Mouse (Mus musculus) adrenal gland, postnatal 36 days (tissue): ENCODE results near the gene Gmpr2. TPM values are rescaled to one million over a fixed set of nuclear protein-coding genes. Genes with fewer than 3 reads are reported as not detected.

Source experiments
- DNase-seq, 2 experiments: peaks; one replicate each; pipeline ENCODE4 v3.0.0; 2021; ENCODE audit warnings: mixed read lengths in 1 of 2
- long read RNA-seq, 2 experiments: library from polyadenylated mRNA; stranded (forward); transcript quantifications; one replicate each; pipeline ENCODE4 v2.0.0; 2021; ENCODE audit warnings: borderline sequencing depth in 2 of 2
- total RNA-seq, 2 experiments: library from RNA; stranded (reverse); gene quantifications; 2 replicates each; pipeline ENCODE4 v1.2.3; 2021

Gmpr2 gene
- 10 to 100 TPM; 26.6 to 28.9 TPM for total RNA-seq
- long read RNA-seq, experiment 1, transcript Gmpr2-201 (10 exons, 1,993 nt), result major isoform, 26 of 43 reads
- long read RNA-seq, experiment 1, partial matches to known transcripts, result 1 of 43 reads
- long read RNA-seq, experiment 1, other reads (novel, unspliced or antisense), result 15 of 43 reads
- long read RNA-seq, experiment 2, transcript Gmpr2-201 (10 exons, 1,993 nt), result major isoform, 12 of 21 reads
- long read RNA-seq, experiment 2, partial matches to known transcripts, result 5 of 21 reads
- long read RNA-seq, experiment 2, other reads (novel, unspliced or antisense), result 4 of 21 reads

DNA sequence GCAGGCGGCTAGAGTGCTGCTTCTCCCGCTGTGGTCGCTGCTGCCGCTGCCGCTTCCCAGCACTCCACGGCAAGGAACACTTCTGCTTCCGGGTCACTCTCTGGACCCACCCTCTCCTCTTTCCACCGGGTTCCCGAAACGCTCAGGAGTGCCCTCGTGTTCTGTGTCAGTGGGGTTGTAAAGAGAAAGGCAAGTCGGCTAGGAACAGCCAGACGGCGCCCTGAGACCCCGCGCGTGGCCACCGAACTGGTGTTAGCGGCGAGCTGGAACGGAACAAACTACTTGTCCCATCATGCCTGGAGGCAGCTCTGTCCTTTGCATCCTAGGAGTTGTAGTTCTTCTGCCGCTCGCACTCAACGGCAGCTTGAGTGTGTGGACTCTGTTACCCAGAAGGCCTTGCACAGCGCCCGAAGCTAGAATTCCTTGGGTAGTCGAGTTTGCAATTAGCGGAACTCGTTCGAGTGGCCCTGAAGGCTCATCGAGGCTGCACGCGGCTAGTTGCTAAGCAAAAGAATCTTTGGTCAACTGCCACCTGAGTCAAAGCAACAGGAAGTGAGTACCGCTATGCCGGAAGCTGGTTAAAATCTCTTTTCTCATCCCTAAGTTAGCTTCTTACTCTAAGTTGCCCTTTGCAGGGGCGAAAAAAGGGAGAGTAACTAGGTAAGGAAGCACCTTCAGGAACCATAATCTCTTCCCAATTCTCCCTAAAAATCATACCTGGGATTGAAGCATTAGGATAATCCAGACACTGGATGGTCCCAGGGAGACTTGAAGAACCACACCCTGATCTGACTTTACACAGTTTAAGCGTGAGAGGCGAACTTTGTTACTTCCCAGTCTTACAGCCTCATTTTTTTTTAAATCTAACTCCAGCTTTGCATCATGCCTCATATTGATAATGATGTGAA is at the start of gene Gmpr2, which contains the start of gene Nedd8:
TSS of gene Gmpr2 (plus strand) at position 109 of the 908 bp plus-strand sequence.
TSS of gene Nedd8 (minus strand) at position 292 of the 908 bp plus-strand sequence.
- peak; percentile 89 for DNase-seq

DNA sequence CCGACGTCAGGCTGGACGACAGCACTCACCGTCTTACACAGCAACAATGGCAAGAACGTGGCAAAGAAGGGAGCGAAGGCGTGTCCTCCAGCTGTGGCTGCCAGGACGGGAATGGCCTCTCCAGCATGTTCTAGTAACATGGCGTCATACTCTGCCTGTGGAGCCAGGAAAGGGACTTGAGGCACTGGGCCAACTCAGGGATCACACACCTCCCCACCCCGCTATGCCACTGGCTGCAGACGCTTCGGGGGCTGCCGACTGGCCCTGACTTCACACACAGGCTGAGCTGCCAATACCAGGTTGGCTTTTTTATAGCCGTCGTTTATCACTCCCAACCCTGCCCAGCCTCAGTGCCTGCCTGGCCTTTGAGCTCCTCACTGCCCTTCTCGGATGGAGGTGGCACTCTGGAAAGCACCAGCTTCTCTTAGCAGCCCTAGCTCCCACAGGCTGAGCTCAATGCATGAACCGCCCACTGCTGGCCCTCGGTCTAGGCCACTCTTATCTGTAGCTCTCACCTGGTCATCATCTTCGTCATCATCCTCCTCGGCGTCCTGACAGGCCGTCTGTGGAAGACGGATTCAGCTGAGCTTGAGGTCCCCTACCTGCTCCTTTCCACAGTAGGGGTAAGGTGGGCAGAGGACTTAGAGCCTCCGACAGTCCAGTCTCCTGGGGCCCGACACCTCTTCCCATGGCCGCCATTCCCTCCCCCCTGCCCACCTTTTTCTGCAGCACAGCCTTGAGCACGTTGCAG is 43.5 kb upstream of the Gmpr2 start:
- no peak for DNase-seq

DNA sequence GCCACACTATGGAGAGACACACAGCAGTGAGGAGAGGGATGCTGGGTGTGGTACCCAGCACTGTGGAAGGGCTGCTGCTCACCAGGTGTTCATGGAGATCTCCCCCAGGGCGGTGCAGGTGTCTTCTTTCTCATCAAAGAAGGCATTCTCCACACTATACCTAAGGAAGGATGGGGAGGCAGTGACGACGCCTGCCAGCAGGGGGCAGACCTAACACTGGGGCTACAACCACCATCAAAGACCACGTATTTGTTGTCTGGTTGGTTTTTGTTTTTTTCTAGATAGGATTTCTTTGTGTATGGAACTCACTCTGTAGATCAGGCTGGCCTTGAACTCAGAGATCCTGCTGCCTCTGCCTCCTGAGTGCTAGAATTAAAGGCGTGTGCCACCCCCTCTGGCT is 42.4 kb upstream of the Gmpr2 start:
- peak; percentile 66 to 77 for DNase-seq

DNA sequence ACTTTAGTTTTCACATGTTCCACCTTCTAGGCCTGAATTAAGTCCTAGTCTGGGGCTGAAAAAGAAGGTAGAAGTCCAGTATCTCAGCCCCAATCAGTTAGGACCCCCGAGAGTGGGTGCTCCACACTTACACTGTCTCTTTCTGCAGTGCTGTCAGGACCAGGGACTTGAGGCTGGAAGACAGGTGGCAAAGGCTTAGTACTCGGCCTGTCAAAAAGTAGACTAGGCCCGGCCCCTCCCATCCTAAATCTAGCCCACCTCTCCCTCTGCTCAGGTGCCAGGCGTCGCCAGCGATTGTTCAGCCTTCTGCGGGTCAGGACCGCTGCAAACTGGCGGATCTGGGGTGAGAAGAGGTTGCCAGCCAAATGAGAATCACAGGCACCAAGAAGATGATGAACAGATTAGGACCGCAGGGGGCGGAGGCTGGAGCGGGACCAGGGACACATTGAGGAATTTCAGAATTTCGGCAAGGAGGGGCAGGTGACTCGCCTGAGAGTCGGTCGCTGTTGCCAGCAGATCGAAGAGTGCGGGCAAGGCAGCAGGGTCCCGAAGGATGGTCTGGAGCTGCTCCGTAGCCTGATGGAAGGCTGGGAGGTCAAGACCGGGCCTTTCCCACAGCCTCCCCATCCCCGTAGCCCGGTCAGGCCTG is 36.7 kb upstream of the Gmpr2 start:
- DNase-seq, result peak; percentile 59 to 60

DNA sequence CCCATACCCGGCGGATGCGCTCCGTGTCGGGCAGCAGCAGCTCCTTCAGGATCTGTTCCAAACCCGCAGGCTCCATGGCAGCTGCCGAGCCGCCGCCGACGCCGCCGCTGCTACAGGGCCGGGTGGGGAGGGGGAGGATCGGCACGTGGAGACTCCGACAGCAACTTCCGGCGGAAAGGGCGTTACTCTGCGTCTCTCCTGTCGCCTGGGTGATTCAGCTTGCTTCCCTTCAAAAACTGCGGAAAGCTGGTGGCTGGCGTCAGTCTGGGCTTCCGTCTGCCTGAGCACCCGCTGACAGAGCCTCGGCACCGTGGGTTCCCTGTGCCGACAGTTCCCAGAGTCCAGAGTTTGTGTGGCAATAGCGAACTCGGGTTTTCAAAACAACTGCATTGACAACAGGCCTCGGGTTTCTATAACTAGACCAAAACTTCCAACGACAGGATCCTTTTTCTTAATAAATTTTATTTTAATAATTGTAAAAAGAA is 36.2 kb upstream of the Gmpr2 start, which contains the start of gene Ipo4:
TSS of gene Ipo4 (minus strand) at position 435 of the 485 bp plus-strand sequence.
- peak; percentile 93 to 94 for DNase-seq

DNA sequence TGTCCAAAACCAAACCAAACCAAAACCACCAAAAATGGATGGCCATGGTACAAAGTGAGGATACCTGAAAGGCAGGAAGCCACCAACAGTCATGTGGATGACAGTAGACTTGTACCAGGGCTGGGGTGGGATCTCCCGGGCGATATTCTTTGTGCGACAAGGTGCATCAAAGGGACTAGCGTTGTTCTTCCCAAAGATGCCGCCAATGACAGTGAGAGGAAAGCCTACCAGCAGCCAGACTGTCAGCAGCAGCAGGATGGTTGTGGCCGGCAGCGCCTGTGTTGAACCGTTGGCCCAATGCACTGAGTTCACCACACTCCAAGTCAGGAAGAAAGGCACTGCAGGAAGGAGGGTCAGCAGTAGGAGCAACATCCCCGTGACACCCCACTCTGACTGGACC is 33.9 kb upstream of the Gmpr2 start, which contains the start of gene Gm49378:
TSS of gene Gm49378 (minus strand) at position 101 of the 400 bp plus-strand sequence.
- no peak for DNase-seq

DNA sequence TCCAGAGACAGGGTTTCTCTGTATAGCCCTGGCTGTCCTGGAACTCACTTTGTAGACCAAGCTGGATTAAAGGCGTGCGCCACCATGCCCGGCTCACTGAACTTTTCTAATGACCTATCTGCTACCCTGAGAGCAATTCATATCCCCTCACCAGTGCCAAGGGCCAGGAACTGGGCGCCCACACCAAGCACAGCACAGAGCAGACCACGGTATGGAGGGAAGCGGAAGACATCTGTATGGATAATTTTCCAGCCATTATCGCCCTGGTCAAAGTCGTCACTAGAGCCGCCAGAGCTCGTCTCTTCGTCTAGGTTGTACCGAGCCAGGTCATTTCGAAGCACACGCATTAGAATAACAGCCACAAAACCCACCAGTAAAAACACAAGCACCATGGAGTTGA is 30.9 kb upstream of the Gmpr2 start:
- no peak for DNase-seq

DNA sequence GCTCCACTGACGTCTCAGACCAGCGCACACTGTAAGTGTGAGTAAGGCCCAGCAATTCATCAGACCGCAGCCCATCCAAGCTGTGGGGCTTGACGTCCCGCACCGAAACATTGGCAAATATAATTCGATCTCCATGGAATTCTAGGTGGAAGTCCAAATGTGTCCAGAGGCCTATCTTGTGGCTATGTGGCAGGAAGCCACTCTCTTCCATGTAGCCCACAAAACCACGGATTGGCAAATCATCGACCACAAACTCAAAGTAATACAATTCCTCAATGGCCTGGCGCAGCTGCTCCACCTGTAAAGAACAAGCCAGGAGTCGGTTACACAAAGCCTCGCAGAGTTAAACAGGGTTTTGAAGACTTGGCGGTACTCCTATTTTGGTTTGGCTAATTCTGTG is 30.4 kb upstream of the Gmpr2 start:
- no peak for DNase-seq

DNA sequence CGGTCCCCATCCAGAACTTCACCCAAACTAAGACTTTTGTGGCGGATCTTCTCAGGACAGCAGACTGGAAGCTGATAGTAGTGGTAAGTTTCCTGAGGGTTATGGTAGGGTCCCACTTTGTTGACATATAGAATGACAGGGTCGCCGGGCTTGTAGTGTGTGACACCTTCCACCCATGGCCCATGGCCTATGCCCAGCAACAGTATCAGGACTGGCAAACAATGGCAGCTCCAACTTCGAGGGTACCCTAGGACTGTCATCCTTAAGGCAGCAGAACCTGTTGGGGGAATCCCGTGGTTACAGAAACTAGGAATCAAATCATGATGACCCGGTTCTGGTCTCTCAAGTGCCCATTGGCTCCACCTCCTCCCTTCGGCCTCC is 29.1 kb upstream of the Gmpr2 start:
- DNase-seq, result no peak

DNA sequence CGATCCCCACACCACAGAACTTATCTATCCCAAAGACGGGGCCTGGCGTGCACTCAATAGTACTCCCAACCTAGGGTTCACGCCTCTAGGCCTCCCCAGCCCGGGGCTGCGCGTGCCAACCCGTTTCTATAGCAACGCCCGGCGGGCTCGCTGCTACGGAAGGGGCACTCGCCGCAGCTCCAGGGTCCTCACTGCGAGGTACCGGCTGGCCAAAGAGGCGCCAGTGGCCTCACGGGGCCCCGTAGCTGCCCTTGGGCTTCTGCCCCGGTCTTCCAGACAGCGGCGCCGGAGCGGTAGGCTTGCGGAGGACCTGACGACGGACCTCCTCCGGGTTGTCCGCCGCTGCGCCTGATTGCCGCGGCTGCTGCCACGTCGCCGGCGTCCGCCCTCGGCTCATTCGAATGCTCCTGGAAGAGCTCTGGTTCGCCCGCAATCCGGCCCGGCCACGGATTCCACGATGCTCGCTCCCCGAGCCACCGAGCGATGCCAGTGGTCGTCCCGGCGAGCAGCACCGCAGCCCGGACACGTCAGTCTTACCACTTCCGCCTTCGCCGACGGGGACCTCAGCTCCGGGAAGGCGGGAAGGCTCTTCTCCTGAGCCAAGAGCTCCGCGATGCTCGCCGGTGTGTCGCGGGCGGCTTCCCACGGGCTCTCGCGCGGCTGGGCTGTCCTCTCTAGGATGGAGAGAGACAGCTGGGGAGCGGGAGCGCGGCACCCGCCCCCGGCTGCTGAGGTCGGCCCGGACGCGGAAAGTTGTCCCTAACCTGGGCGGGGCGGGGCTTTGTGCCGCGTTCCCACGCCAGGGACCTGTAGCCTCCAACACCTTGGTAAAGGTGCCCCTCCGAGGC is 28.5 kb upstream of the Gmpr2 start, which contains the start of gene Tm9sf1:
TSS of gene Tm9sf1 (minus strand) at position 747 of the 848 bp plus-strand sequence.
- peak; percentile 87 to 91 for DNase-seq

DNA sequence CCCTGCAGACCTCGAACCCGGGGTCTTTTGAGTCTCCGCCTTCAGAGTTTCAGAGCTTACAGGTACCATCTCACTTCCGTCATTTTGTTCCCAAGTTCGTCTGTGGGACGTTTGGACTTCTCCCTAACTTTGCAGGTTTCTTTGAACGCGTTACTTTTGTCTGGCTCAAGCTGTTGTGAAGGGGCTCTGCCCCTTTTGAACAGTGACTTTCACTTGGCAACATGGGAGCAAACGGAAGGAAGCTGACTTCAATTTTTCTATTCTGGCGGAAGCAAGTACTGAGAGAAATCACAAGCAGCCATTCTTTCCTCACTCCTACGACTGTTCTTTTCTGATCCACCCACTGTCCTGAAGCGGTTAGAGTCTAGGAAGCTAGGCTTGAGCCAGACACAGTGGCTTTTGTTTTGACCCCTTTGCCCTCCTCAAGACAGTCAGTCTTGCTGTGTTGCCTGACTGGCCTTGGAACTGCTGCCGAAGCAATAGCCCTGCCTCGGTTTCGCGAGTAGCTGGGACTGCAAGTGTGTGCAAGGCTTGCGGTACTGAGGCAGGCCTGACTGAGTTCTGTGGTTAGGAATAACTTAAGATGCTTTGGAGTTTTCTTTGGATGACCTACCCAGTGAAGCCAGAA is 27.4 kb upstream of the Gmpr2 start:
- no peak for DNase-seq

DNA sequence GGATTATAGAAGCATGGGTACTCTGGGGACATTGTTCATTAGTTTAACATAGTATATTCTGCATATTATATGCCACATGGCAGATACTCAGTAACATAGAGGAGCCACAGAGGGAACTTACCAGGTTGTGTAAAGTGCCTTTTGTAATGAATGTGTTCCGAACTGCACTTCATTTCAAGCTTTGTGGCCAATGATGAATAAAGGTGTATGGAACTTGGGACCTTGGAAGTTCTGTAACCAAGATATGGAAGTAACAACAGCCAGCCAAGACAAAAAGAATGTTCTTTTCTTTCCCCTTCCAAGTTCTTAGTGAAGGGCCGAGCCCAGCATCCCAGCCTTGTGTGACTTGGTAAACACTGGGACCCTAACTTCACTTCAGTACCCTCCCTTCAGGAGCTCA is 21.9 kb upstream of the Gmpr2 start, which contains the start of gene Tssk4:
TSS of gene Tssk4 (plus strand) at position 301 of the 400 bp plus-strand sequence.
- no peak for DNase-seq

DNA sequence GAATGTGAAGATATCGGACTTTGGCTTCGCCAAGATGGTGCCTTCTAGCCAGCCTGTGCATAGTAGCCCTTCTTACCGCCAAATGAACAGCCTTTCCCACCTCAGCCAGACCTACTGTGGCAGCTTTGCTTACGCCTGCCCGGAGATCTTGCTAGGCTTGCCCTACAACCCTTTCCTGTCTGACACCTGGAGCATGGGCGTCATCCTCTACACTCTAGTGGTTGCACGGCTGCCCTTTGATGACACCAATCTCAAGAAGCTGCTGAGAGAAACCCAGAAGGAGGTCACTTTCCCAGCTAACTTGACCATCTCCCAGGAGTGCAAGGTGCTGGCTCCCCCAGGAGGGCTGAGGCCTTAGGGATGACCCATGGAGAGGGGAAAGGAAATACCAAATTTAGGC is 20.2 kb upstream of the Gmpr2 start:
- no peak for DNase-seq

DNA sequence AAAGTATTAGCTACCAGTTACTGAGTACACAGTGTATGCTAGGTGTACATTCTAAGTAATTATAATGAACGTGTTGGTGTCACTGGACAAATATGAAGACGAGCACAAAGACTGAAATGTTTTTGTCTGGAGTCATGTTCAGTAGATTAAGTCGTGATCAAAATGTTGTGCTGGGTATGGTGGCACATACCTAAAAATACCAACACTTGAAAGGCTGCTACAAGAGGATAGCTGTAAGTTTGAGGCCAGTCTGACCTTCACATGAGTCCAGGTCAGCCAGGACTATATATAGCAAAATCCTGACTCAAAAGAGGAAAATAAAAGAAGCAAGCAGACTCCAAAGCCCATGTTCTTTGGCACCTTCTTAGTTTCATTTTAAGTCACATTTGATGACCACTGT is 14.8 kb upstream of the Gmpr2 start:
- DNase-seq, result no peak

DNA sequence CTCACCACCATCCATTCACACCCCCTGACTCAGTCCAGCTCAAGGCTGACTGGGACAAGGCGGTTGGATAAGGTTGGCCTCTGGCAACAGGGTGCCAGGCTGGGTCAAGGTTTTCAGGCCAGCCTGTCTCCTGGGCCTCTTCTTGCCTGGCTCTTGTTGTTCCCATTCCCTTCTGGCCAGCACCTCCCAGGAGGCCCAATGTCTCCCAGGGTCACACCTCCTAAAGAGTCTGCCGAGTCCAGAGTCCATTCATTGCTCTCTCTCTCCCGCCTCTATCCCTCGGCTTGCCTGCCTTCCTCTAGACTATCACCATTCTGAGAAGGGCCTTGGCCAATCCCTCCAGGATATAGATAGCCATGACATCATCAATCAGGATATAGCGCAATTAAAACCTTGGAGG is 13.7 kb upstream of the Gmpr2 start:
- DNase-seq, result peak; percentile 70 to 82

DNA sequence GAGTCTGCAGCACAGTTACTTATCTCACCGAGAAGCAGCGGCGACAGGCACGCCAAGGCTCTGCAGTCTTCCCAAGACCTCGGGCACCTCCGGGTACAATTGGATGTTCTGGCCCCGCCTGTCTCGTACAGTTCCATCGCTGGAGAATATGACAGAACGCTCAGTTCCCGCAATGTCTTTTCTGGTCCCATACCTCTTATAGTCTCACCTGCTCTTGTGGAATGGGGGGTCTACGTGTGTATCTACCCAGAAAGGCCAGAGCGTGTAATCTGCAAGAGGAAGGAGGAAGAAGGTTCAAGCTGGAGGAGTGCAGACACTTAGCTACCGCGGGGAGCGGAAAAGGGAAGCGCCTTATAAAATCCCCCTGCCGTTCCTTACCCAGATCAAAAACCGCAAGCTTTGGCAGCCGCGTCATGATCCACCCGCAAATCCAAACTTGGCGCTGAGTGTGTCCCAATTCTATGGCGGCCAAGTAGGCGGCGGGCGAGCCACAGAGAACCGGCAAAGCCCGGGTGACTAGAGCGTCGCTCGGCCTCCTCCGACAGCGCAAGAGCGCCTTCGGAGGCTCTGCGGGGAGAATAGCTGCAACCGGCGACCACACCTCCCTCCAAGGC is 11.7 kb upstream of the Gmpr2 start, which contains the start of gene Mdp1:
TSS of gene Mdp1 (minus strand) at position 549 of the 614 bp plus-strand sequence.
- DNase-seq, result peak; percentile 87 to 89

DNA sequence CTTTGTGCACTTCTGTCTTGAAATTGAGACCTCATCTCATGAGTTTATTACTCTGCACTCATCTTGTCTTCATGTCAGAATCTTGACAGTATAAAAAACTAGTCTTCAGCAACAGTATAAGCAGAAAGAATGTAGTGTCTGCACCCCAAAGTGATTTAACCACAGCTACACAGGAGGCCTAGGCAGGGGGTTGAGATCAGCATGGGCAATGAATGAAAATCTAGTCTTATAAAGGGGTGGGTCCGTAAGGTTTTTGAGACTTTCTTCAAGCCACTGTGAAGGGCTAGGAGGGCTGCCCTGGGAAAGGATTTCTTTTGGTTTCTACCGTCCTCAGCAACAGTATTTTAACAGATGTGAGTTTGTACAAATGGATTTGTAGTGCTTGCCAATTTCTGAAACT is 11.1 kb upstream of the Gmpr2 start:
- no peak for DNase-seq

DNA sequence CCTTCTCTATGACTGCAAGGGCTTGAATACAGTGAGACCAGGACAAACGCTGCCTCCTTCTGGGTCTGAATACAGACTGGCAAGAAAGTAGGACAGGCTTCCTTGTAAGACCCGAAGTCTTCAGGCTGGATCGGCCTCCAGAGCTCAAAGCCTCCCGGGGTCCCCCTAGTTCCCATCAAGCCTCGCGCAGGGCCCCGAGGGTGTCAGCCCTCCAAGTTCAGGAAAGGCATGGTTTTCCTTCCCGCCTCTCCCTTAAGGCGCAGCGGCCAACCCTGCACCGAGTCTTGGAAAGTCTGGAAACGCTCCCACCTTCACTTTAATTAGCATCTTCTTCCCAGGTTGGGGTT is 282 bp upstream of the Gmpr2 start:
- DNase-seq, result no peak

DNA sequence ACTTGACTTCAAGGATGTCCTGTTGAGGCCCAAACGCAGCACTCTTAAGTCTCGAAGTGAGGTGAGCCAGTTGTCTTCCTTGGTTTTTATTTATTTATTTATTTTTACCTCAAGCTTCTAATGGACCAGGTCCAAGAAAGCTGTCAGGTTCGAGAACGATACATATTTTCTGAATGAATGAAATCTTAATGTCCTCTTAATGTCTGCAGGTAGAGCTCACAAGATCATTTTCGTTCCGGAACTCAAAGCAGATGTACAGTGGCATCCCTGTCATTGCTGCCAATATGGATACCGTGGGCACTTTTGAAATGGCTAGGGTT is 960 bp downstream of the Gmpr2 start:
- DNase-seq, result no peak

DNA sequence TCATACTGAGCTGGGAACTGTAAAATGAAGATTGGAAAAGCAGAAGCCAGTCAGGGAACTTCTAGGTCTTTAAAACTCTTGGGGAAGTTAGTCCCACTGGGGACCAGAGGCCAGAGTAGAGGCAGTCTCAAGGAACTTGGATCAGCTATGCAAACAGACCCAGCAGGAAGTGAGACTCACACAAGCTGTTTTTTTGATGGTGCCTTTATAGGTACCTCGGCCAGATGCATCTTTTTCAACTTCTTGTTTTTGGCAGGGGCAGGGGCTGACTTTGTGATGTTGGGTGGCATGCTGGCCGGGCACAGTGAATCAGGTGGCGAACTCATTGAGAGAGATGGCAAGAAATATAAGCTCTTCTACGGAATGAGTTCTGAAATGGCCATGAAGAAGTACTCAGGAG is 5.9 kb downstream of the Gmpr2 start:
- DNase-seq, result no peak
